8 mouse cellular contexts compared by ENCODE assay signal in the genomic region with DNA sequence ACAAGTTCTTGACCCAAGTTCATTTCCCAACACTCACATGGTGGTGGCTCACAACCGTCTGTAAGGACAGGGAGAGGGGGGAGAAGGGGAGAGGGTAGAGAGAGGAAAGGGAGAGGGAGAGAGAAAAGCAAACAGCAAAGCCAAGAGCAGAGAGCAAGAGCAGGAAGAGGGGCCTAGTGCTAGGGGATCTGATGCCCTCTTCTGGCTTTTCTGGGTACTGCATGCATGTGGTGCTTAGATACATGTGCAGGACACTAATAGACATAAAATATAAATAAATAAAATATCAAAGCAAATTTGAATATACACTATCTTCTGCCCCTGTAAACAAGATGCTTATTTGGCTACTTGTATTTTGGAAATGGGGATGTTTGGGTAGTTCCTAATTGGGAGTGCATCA.
DNase-seq lines count a peak whose midpoint lies in the region; ATAC-seq and TF ChIP-seq lines count a peak whose summit lies in the region.

No protein-coding gene starts in this region.

- DNase-seq in heart, adult 8-10 months (ENCODE audit: low spot score), result peak; percentile 15
- no peak for DNase-seq in heart, adult 11 months
- DNase-seq in CD4-positive helper T cell, adult 2 months (ENCODE audit: low read depth, low spot score), result peak; percentile 22
- peak; percentile 6 for DNase-seq in adrenal gland, adult 8-10 months
- peak; percentile 34 for DNase-seq in embryonic facial prominence, embryonic 11.5 days (ENCODE audit: low spot score)
- DNase-seq in layer of hippocampus, adult 9-10 months (ENCODE audit: low spot score), result peak; percentile 16
- peak; percentile 41 for DNase-seq in mesoderm, embryonic 11.5 days (ENCODE audit: low read depth, low spot score)
- DNase-seq in thymus, adult 2 months, result peak; percentile 43

- H3K4me2 ChIP-seq in embryonic facial prominence, embryonic 11.5 days (ENCODE audit: low read depth, low read length), result no peak overlapping the region

- H3K27me3 ChIP-seq in embryonic facial prominence, embryonic 11.5 days (ENCODE audit: control insufficient read depth, insufficient read depth, low read length), result no peaks in the 10 kb centered on the region
- no peaks in the 10 kb centered on the region for H3K27me3 ChIP-seq in thymus, adult 2 months (ENCODE audit: control insufficient read depth, insufficient read depth, low read length)

- ATAC-seq in embryonic facial prominence, embryonic 11.5 days (replicated peaks; ENCODE audit: insufficient number of reproducible peaks, low FRiP score, low TSS enrichment, low read depth), result no peak

- H3K27ac ChIP-seq in embryonic facial prominence, embryonic 11.5 days (replicated peaks; ENCODE audit: low read depth, low read length), result no peak overlapping the region
- no peak overlapping the region for H3K27ac ChIP-seq in thymus, adult 2 months (ENCODE audit: control insufficient read depth, insufficient read depth, low read length)

- H3K4me1 ChIP-seq in embryonic facial prominence, embryonic 11.5 days (ENCODE audit: control insufficient read depth, insufficient read depth, low read length), result no peaks in the 10 kb centered on the region
- H3K4me1 ChIP-seq in thymus, adult 2 months (replicated peaks; ENCODE audit: control insufficient read depth, insufficient read depth, low read length), result no peaks in the 10 kb centered on the region

- TF ChIP-seq CTCF in thymus, adult 2 months (IDR thresholded peaks at IDR 0.05; ENCODE audit: borderline replicate concordance, control insufficient read depth, extremely low read depth, insufficient read depth, low read length, poor library complexity), result no peak

- H3K4me3 ChIP-seq in embryonic facial prominence, embryonic 11.5 days (ENCODE audit: low read depth, low read length), result no peak overlapping the region
- no peak overlapping the region for H3K4me3 ChIP-seq in thymus, adult 2 months (ENCODE audit: control insufficient read depth, insufficient read depth, low read length)

- WGBS in embryonic facial prominence, embryonic 11.5 days, result 22% methylated on average over 1 of the region's 1 CpGs
- WGBS in thymus, adult 2 months, result 38% methylated on average over 1 of the region's 1 CpGs

- no peaks in the 10 kb centered on the region for H3K36me3 ChIP-seq in embryonic facial prominence, embryonic 11.5 days (replicated peaks; ENCODE audit: control insufficient read depth, insufficient read depth, low read depth, low read length)
- no peaks in the 10 kb centered on the region for H3K36me3 ChIP-seq in thymus, adult 2 months (ENCODE audit: control insufficient read depth, insufficient read depth, low read length)

- no peaks in the 10 kb centered on the region for H3K9me3 ChIP-seq in embryonic facial prominence, embryonic 11.5 days (replicated peaks; ENCODE audit: control insufficient read depth, low read length)

- TF ChIP-seq POLR2A in thymus, adult 2 months (IDR thresholded peaks at IDR 0.05; ENCODE audit: control insufficient read depth, extremely low read depth, insufficient read depth, low read length, poor library complexity), result no peak

- H3K9ac ChIP-seq in embryonic facial prominence, embryonic 11.5 days (replicated peaks; ENCODE audit: low read length), result no peak overlapping the region
